Mouse (Mus musculus): ENCODE results near the gene Glod5. TPM values are rescaled to one million over a fixed set of nuclear protein-coding genes. Genes with fewer than 3 reads are reported as not detected.

The Glod5 gene
- polyA plus RNA-seq, 1 experiment from 2014 or later = 0.33 TPM

GRCm38 (mm10) chrX:7977892-7978291, 40.4 kb downstream of the Glod5 start, which contains the start of gene Gata1:
TSS of gene Gata1 (minus strand) at chrX:7978071.
- Histone ChIP-seq H3K27me3 (replicated peaks; ENCODE audit: control insufficient read depth, insufficient read depth, low read length) (no peaks in the 10 kb centered on the region), H3K9me3 (ENCODE audit: control insufficient read depth, low read length) (no peaks in the 10 kb centered on the region), H3K4me3 (replicated peaks; ENCODE audit: low read length) (no peak within 1 kb of the TSS), H3K4me1 (replicated peaks; ENCODE audit: control insufficient read depth, insufficient read depth, low read length) (no peaks in the 10 kb centered on the region), H3K4me2 (ENCODE audit: low read length) (no peak within 1 kb of the TSS), H3K27ac (ENCODE audit: low read length) (no peak within 1 kb of the TSS), H3K9ac (replicated peaks; ENCODE audit: low read depth, low read length) (no peak within 1 kb of the TSS), H3K36me3 (ENCODE audit: control insufficient read depth, insufficient read depth) (no peaks in the 10 kb centered on the region)
- ATAC-seq = no peak
- WGBS = 90% methylated on average over 11 of the region's 11 CpGs

DNA sequence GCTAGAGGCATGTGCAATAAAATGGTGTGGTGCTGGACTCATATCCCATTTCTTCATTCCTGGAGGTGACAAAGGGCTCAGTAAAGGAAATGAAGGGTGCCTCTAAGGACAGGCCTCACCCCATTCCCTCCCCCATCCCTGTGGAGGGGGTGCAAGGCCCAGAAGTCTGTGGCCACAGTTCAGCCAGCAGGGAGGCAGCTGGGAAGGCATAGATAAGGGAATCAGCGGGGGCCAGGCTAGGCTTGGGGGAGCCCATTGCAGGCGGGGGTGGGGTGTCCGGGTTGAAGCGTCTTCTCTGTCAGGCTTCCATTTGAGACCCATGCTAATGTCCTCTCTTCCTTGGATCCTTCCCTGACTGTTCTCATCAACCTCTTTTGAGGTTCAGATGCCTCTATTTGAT, 47.0 kb downstream of the Glod5 start:
- 82% methylated on average over 4 of the region's 4 CpGs for WGBS
- no peak overlapping the region for H3K27ac ChIP-seq (ENCODE audit: low read length)
- no peaks in the 10 kb centered on the region for H3K27me3 ChIP-seq (replicated peaks; ENCODE audit: control insufficient read depth, insufficient read depth, low read length)
- no peak for ATAC-seq
- H3K4me2 ChIP-seq (ENCODE audit: low read length) = no peak overlapping the region
- no peak overlapping the region for H3K9ac ChIP-seq (replicated peaks; ENCODE audit: low read depth, low read length)
- H3K4me1 ChIP-seq (replicated peaks; ENCODE audit: control insufficient read depth, insufficient read depth, low read length) = no peaks in the 10 kb centered on the region
- H3K4me3 ChIP-seq (replicated peaks; ENCODE audit: low read length) = no peak overlapping the region
- H3K36me3 ChIP-seq (ENCODE audit: control insufficient read depth, insufficient read depth) = no peaks in the 10 kb centered on the region
- H3K9me3 ChIP-seq (ENCODE audit: control insufficient read depth, low read length) = no peaks in the 10 kb centered on the region

- WGBS = 91% methylated on average over 3 of the region's 3 CpGs
- Histone ChIP-seq H3K9me3 (ENCODE audit: control insufficient read depth, low read length) (no peaks in the 10 kb centered on the region), H3K4me3 (replicated peaks; ENCODE audit: low read length) (no peak overlapping the region), H3K36me3 (ENCODE audit: control insufficient read depth, insufficient read depth) (no peaks in the 10 kb centered on the region), H3K27me3 (replicated peaks; ENCODE audit: control insufficient read depth, insufficient read depth, low read length) (no peaks in the 10 kb centered on the region), H3K4me1 (replicated peaks; ENCODE audit: control insufficient read depth, insufficient read depth, low read length) (no peaks in the 10 kb centered on the region), H3K4me2 (ENCODE audit: low read length) (no peak overlapping the region), H3K27ac (ENCODE audit: low read length) (no peak overlapping the region), H3K9ac (replicated peaks; ENCODE audit: low read depth, low read length) (no peak overlapping the region)
- no peak for ATAC-seq
Observed at GRCm38 (mm10) chrX:7968899-7969298, 49.4 kb downstream of the Glod5 start.

- Histone ChIP-seq H3K9me3 (ENCODE audit: control insufficient read depth, low read length) (no peaks in the 10 kb centered on the region), H3K4me3 (replicated peaks; ENCODE audit: low read length) (no peak overlapping the region), H3K36me3 (ENCODE audit: control insufficient read depth, insufficient read depth) (no peaks in the 10 kb centered on the region), H3K9ac (replicated peaks; ENCODE audit: low read depth, low read length) (no peak overlapping the region), H3K27me3 (replicated peaks; ENCODE audit: control insufficient read depth, insufficient read depth, low read length) (no peaks in the 10 kb centered on the region), H3K4me1 (replicated peaks; ENCODE audit: control insufficient read depth, insufficient read depth, low read length) (no peaks in the 10 kb centered on the region), H3K4me2 (ENCODE audit: low read length) (no peak overlapping the region), H3K27ac (ENCODE audit: low read length) (no peak overlapping the region)
- ATAC-seq = no peak
- WGBS = 88% methylated on average over 8 of the region's 8 CpGs
Observed at GRCm38 (mm10) chrX:7968226-7968625, 50.1 kb downstream of the Glod5 start.

DNA sequence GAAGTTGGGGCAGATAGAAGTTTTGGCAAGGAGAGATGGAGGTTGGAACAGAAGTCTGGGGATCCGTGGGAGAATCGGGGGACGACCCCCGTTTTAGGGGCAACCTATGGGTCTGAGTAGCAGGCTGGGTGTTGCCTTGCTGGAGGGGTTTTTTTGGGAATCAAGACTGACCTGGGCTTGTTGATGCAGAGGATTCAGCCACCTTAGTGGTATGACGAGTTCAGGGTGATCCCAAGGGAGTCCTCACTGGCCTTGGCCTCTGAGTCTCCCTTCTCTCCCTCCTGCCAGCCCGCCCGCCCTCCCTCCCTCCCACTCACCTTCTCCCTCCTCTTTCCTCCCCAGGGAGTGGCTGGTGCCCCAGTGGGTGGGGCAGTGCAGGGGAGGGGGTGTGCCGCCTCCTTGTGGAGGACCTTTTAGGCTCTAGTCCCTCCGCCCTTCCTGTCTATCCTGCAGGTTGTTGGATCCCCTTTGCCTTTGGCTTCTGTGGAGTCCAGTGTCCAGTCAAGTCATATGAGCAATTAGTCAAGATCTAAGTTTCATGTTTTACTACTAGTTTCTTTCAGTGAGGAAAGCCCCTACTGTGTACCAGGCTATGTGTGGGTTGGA, 50.6 kb downstream of the Glod5 start:
- Histone ChIP-seq H3K4me2 (ENCODE audit: low read length) (no peak overlapping the region), H3K4me3 (replicated peaks; ENCODE audit: low read length) (no peak overlapping the region), H3K27ac (ENCODE audit: low read length) (no peak overlapping the region), H3K36me3 (ENCODE audit: control insufficient read depth, insufficient read depth) (no peaks in the 10 kb centered on the region), H3K9ac (replicated peaks; ENCODE audit: low read depth, low read length) (no peak overlapping the region), H3K27me3 (replicated peaks; ENCODE audit: control insufficient read depth, insufficient read depth, low read length) (no peaks in the 10 kb centered on the region), H3K4me1 (replicated peaks; ENCODE audit: control insufficient read depth, insufficient read depth, low read length) (no peaks in the 10 kb centered on the region), H3K9me3 (ENCODE audit: control insufficient read depth, low read length) (no peaks in the 10 kb centered on the region)
- no peak for ATAC-seq
- WGBS = 91% methylated on average over 7 of the region's 9 CpGs

DNA sequence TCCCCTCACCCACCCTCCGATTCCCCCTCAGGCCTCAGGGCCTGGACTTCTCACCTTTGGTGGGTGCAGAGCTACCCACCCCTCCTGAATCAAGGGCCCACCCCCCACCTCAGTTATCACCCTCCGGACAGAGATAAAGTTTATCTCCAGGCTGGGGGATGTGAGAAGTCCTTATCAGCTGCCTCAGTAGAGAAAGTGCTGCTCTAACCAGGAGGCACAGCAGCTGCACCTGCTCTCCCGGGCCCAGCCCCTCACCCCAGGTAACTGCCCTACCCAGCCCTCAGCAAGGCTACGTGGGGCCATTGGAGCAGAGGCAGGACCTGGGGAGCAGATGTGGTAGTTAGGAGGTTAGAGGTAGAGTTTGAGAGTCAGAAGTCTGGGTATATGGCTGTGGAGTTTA, 52.1 kb downstream of the Glod5 start:
- Histone ChIP-seq H3K27me3 (replicated peaks; ENCODE audit: control insufficient read depth, insufficient read depth, low read length) (no peaks in the 10 kb centered on the region), H3K27ac (ENCODE audit: low read length) (no peak overlapping the region), H3K4me3 (replicated peaks; ENCODE audit: low read length) (no peak overlapping the region), H3K4me2 (ENCODE audit: low read length) (no peak overlapping the region), H3K4me1 (replicated peaks; ENCODE audit: control insufficient read depth, insufficient read depth, low read length) (no peaks in the 10 kb centered on the region), H3K9me3 (ENCODE audit: control insufficient read depth, low read length) (no peaks in the 10 kb centered on the region), H3K9ac (replicated peaks; ENCODE audit: low read depth, low read length) (no peak overlapping the region), H3K36me3 (ENCODE audit: control insufficient read depth, insufficient read depth) (no peaks in the 10 kb centered on the region)
- 77% methylated on average over 4 of the region's 4 CpGs for WGBS
- no peak for ATAC-seq

DNA sequence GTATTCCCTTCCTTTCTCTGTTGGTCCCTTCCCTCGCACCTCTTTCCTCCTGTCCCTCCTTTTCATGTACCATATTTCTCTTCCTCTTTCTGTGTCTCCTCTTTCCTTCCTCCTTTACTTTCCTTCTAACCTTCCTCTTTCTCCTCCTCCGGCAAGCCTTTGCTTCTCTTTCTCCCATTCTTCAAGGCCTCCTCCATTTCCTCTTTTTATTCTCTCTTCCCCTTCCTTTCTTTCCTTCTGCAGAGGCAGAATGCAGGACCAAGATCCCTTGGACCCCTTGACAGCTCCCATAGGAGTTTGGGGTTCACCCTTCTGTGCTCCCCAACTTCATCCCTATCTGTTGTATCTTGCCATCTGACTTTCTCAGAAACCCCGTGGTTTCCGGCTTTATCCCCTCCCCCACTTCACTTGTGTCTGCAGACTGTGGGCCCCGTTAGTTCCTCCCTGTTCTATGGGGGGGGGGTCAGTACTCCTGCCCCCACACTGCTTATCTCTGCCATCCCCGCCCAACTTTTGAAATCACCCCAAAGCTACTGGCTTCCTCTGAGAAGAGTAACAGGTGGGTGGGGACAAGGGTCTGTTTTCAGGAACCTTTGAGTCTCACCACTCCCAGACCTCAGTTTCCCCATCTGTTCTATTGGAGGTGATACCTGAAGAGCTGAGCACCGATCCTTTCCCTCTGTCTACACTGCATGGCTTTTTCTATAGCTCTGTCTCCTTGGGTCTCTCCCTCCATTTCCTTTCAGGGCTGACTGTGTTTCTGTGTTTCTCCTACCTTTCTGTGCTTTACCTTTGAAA, 54.3 kb downstream of the Glod5 start:
- Histone ChIP-seq H3K4me3 (replicated peaks; ENCODE audit: low read length) (no peak overlapping the region), H3K36me3 (ENCODE audit: control insufficient read depth, insufficient read depth) (no peaks in the 10 kb centered on the region), H3K4me1 (replicated peaks; ENCODE audit: control insufficient read depth, insufficient read depth, low read length) (no peaks in the 10 kb centered on the region), H3K9ac (replicated peaks; ENCODE audit: low read depth, low read length) (no peak overlapping the region), H3K4me2 (ENCODE audit: low read length) (no peak overlapping the region), H3K27ac (ENCODE audit: low read length) (no peak overlapping the region), H3K9me3 (ENCODE audit: control insufficient read depth, low read length) (no peaks in the 10 kb centered on the region), H3K27me3 (replicated peaks; ENCODE audit: control insufficient read depth, insufficient read depth, low read length) (no peaks in the 10 kb centered on the region)
- WGBS = 81% methylated on average over 7 of the region's 7 CpGs
- no peak for ATAC-seq

DNA sequence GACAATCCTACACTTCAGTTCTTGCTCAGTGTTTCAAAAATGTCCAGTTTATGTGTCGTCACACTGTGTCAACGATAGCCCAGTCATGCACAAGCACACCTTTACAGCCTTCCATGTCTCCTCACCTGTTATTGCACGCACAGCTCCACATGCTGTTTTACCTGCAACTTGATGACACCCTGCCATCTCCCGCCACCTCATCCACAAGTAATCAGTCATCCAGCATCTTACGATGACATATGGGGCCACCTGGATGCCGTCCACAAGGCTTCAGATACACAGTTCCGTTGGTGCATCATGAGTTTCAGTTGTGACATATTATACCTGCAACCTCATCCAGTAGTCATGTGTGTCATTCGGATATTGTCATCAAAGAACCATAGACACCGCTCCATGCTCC, 59.4 kb downstream of the Glod5 start:
- H3K36me3 ChIP-seq (ENCODE audit: control insufficient read depth, insufficient read depth) = no peaks in the 10 kb centered on the region
- no peaks in the 10 kb centered on the region for H3K4me1 ChIP-seq (replicated peaks; ENCODE audit: control insufficient read depth, insufficient read depth, low read length)
- 93% methylated on average over 9 of the region's 9 CpGs for WGBS
- H3K27ac ChIP-seq (ENCODE audit: low read length) = no peak overlapping the region
- no peak for ATAC-seq
- H3K9ac ChIP-seq (replicated peaks; ENCODE audit: low read depth, low read length) = no peak overlapping the region
- H3K4me3 ChIP-seq (replicated peaks; ENCODE audit: low read length) = no peak overlapping the region
- no peak overlapping the region for H3K4me2 ChIP-seq (ENCODE audit: low read length)
- H3K27me3 ChIP-seq (replicated peaks; ENCODE audit: control insufficient read depth, insufficient read depth, low read length) = no peaks in the 10 kb centered on the region
- H3K9me3 ChIP-seq (ENCODE audit: control insufficient read depth, low read length) = no peaks in the 10 kb centered on the region
